Mouse (Mus musculus): ENCODE results near the gene Slc22a1. TPM values are rescaled to one million over a fixed set of nuclear protein-coding genes. Genes with fewer than 3 reads are reported as not detected.
"Not testable (repeated sequence)": the region's sequence is repeated elsewhere in the genome, so short reads cannot be mapped to it uniquely, and the experiment has no call there.

Slc22a1 gene
- total RNA-seq, 2 experiments from 2014 or later: not detected

DNA sequence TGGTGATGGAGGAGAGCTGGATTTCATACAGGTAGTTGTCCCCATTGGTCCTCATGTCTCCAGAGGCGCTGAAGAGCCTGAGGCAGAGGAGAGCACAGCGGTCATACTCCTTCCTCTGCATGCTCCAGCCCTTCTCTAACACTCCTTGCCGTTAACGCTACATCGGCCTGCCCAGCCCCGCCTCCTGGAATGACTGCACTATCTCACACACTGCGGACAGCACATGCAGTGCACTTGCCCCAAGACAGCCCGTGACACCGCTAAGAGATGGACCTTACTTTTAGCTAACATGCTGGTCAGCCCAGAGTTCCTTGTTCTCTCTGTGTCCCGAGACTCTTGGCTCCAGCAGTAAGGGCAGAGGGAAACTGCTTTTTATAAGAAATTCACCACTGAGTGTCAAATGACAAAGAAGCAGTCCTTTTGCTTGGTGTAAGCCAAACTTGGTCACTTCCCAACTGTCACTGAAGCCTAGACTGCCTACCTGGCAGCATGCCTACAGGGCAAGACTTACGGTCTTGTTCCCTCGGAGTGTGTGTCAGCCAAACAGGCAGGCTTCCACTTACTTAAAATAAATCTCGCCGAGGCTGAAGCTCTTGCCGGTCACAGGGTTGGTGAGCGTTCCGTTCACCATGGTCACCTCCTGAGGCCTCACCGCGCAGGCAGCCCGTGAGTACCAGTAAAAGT lies 12.9 kb upstream of the Slc22a1 start:
- DNase-seq (ENCODE audit: low spot score in 2 of 2): peak in 1 of 2 experiments; percentile 31

DNA sequence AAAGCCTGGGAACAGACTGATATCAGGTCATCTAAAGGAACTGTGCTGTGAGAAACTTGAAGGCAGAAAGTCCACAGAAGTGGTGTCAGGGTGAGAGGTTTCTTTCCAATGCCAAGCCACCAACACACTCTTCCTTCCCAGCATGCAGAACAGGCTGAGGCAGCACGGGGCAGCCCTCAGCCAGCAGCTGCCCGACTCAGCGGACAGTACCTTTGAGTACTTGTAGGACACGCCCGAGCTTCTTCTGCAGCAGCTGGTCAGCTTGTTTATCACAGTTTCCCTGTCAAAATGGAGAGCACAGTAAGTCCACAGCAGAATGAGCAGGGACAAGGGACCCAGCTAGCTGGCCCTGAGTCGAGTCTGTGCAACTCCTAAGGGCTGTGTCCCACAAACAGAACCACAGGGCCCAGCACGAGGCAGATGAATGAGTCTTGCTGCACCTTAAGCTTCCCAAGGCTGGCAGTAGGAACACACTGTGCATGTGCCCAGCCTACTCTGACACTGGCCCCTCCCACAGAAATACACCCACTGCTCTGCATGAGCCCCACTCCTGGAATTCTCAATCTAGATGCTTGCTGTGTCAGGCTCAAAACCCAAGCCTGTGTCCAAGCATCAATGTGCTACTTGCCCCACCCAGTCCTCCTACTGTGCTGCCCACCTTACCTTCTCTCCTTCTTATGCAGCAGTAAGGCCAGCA lies 9.4 kb upstream of the Slc22a1 start:
- no peak for DNase-seq (ENCODE audit: low spot score in 2 of 2)

DNA sequence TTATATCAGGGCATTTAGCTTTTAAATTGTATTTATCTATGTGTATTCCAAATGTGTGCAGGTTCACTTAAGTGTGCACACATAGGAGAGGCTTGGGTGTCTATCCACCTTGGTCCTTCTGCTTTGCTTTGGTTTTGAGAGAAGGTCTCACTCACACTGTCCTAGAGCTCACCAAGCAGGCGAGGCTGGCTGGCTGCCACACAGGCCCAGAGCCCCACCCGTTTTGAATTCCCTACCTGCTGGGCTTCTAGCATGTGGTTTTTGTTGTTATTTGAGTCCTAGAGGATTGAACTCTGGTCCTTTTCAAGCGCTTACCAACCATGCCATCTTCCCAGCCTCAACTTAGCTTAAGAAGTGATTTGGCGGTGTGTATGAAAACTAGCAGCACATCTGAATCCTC lies 8.8 kb upstream of the Slc22a1 start:
- no peak for DNase-seq (ENCODE audit: low spot score in 2 of 2)

DNA sequence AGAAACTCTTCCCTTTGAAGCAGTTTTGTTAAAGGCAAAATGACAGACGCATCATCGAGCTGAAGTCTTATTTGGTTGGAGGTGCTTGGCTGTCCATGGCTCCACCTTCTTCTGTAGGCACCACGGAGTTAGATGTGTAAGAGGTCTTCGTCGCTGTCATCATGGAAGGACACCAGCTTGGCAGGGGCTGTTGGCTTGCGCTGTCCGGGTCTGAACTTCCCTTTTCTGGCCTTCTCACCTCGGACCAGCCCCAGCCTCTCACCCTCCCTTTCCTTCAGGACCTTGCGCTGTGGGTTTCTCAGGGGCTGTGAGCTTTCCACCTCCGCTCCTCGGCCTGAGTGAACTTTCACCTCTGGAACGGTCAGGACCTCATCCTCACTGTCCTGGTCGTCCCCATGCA lies 8.0 kb upstream of the Slc22a1 start:
- DNase-seq (ENCODE audit: low spot score in 2 of 2): no peak

DNA sequence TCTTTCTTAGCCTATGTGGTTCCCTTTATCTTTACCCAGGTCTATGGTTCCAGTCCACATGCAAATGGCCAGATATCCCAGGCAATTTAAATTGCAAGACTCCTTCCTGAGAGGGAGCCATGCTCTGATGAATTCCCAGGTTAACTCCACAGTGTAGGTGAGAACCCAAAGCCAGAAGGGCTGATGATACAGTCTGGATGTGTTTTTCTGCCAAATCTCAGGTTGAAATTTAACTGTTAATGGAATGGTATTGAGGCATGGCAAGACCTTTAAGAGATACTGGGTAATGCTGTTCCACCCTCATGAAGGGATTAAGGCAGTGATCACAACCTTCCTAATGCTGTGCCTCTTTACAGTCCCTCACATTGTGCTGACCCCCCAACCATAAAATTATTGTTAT lies 2.6 kb upstream of the Slc22a1 start:
- no peak for DNase-seq (ENCODE audit: low spot score in 2 of 2)

DNA sequence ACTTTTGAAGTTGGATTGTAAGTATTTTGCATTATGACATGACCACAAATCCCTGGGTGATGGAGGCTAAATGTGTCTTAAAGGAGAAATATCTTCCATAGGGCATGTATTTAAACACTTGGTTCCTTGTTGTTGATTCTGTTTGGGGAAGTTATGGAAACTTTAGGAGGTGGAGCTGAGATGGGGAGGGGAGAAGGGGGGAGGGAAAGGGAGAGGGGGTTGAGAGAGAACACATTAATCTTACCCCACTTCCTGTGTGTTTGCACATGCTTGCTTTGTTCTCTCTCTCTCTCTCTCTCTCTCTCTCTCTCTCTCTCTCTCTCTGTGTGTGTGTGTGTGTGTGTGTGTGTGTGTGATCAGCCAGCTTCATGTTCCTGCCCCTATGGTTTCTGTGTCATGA lies 1.5 kb upstream of the Slc22a1 start:
- DNase-seq (ENCODE audit: low spot score in 2 of 2): no peak

DNA sequence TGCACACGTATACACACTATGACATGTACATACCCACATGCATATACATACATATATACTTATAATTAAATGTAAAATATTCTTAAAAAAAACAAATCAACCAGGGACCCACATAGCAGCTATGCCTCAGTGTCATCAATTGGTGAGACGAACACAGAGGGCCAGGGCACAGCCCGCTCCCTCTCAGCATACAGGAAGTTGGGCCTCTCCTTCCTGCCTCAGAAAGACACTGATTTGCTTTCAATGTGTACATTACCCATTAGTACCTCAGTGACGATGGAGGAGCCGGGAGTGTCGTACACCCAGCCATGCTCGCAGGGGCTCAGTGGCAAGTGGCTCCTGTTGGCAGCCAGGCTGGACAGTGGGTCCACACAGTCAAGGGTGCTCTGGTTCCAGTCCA lies 649 bp downstream of the Slc22a1 start:
- not testable (repeated sequence) for DNase-seq (ENCODE audit: low spot score in 2 of 2)

DNA sequence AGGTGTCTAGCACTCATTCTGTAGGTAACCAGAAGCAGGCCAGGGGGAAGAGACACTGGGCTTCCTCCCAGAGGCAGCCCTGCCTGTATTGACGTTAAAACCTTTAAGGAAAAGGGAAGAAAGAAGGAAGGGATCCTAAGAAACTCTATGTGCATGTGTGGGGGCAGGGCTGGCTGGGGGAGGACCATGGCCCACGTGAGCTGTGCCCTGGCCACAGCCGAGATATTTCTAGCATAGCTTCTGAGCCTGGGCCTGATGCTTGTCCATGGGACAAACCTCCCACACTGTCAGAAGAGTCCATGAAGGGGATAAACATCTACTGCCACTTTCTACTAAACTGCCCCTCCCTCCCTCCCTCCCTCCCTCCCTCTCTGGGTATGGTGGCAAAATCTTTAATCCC lies 1.8 kb downstream of the Slc22a1 start:
- no peak for DNase-seq (ENCODE audit: low spot score in 2 of 2)

DNA sequence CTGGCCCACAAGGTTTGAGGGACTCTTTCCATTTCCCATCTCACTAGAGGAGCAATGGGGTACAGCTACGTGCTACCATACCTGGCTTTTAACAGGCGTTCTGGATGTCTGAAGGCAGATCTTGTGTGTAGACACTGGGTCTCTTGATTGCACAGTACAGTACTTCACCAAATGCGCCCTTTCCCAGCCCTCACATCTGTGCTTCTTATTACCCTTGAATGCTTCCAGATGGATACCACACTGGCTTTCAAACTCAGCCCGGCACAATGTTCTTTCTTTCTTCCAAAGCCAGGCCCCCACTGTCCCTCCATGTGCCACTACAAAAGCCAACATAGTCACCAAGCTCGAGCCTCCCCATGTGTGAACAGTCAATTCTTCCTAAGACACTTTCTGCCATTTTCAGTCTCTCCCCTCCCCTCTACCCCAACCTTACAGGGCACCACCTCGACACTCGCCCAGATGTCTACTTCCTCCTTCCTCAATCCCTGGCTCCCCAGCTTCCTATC lies 3.3 kb downstream of the Slc22a1 start:
- DNase-seq (ENCODE audit: low spot score in 2 of 2): no peak

DNA sequence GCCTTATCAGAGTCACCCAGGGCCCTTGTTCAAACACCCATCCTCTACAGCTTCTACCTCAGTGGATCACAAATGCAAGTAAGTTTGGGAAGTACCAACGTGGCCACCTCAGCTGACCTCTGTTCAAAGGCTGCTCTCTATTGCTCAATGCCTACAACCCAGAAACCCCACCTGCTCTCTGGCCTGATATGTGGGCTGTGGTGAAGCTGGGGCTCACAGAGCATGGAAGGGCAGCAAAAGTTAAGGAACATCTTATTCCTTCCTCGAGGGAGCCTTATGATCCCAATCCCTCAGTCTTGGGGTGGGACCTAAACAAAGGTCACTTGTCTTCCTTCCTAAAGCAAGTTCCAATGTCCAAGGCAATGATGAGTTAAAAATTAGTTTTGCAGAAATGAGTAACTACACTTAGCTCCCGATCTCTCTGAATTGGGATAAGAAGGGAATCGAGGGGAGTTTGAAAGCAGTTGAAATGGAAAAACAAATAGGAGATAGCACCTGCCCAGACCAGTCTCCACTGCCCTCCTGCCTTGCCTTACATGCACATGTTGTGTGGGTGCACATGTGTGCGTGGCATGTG lies 4.5 kb downstream of the Slc22a1 start:
- DNase-seq (ENCODE audit: low spot score in 2 of 2): no peak

DNA sequence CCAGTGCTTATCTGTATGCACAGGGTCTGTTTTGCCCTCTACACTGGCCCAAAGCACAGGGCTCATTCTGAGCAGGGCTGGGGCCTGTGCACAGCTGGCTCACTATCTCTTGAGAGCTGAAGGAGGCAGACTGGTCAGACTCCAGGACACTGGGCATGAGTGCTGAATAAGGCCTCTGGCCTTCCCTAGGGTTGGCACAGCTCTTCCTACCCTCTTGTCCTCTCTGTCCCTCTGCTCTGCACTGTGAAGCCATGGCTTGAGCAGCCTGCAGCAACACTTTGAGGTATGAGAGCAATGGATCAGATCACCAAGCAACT lies 6.3 kb downstream of the Slc22a1 start:
- no peak for DNase-seq (ENCODE audit: low spot score in 2 of 2)

DNA sequence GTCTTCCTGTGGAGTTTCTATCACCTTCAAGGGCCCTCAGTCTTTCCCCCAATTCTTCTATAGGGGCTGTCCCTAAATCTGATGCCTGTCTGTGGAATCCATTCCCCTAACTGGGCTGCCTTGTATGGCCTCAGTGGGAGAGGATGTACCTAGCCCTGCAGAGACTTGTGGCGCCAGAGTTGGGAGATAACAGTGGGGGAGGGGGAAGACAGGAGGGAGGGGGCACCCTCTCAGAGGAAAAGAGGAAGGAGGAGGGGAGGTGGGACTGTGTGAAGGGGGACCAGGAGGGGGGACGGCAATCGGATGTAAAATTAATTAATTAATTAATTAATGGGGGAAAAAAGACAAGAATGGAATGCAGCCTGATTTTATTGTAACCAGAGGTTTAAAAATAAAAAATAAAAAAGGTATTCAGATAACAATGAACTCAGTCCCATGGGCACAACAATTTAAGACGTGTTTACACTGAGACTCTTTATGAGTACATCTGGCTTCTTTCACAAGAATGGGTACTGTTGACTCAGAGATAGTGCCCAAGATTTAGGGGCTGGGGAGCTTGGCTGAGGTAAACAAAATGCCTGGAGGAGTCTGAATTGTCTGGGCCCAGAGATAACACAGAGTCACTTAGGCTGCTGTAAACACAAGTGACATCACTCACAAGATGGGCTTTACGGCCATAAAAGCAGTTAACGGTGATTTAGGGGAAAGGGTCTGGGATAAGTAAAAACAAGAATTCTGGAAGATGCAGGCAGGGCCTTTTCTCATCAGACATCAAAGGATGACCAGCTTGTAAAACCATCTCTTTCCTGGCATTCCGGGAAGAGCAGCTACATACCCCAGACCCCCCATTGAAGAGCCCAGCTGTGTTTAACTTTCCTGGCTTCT lies 6.9 kb downstream of the Slc22a1 start:
- no peak for DNase-seq (ENCODE audit: low spot score in 2 of 2)

DNA sequence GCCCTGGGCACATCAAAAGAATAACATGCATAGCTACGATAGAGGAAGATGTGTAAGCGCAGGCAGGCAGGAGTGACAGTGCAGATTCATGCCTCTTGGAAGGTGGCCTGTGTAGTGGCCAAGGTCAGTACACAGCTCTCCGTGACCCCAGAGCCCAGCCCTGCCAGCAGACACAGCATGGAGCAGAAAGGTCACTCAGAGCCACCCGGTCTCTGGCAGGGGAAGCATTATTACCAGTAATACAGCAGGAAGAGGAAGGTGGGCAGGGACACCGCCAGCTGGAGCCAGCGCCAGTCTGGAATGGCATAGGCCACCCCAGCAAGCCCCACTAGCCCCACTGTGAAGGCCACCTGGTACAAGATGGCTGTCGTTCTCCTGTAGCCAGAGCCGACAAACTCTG lies 11.5 kb downstream of the Slc22a1 start:
- no peak for DNase-seq (ENCODE audit: low spot score in 2 of 2)

DNA sequence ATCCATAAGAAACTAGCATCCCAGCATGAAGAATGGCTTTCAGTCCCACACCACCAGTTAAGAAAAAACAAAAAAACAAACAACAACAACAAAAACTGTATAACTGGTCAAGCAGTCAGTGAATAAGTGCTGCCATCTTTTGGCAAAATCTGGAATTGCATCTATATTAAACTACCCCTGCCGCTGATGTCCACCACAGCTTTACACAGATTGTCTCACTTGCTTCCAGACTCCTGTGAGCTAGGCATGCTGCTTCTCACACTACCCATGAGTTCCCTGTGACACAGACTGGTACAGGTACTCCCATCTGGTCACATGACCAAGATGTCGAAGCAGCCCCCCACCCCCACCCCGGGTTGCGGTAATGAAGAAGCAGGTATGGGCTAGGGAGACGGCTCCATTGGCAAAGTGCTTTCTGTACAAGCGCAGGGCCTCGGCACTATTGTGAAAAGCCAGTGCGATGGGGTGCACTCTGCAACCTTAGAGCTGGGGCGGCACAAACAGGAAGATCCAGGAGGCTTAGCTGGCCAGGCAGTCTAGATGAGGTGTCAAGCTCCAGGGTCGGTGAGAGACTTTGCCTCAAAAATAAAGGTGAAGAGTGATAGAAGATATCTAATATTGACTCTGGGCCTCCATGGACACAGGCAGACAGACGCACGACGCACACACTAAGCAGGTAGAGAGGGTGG lies 14.9 kb downstream of the Slc22a1 start:
- peak in 1 of 2 experiments; percentile 63 for DNase-seq (ENCODE audit: low spot score in 2 of 2)

DNA sequence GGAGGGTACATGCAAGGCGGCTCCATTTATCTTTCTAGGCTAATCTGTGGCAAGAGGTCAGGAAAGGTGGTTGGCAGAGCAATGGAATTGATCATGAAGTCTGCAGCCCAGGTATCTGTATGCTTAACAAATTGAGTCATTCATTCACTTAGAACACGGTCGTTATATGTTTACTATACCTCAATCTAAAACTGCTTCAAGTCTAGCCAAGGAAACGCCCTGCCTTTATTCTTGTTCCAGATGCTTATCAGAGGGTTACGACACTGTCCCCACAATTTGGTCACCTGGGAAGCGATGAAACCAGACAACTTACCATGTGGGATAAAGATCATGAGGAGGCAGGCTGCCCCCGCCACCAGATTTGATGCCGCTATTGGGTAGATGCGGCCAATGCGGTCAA lies 16.4 kb downstream of the Slc22a1 start:
- DNase-seq (ENCODE audit: low spot score in 2 of 2): no peak

DNA sequence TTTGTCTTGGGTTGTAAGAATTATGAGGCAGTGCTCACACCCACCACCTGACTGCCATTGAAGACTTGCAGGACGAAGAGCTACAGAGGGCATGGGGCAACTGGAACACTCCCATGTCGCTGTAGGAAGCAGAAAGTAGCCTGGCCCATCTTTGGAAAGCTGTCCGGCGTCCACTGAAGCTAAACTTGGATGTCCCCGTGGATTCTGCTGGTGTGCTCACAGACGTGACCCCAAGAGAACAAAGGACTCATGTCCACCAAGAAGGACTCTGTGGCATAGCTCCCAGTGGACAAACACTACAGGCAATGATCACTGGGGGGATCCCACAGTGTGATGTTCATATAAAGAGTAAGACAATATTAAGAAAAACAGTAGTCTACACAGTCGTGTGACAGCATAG lies 16.8 kb downstream of the Slc22a1 start:
- DNase-seq (ENCODE audit: low spot score in 2 of 2): no peak

DNA sequence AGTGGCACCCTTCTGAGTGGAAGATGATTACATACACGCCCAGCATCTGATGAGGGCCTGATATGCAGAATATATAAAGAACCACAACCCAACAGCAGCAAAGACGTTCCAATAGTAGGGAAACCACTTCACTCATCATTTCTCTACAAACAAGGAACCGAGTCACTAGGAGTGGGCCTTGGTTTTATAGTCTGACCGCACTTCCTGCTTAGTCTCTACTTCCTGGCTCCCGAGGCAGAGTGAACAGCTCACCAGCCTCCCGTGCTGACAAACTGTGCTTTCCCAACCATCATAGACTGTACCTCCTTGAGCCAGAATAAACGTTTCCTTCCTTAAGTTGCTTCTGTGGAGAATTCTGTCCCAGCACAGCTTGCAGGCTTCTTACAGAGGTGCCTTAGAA lies 19.8 kb downstream of the Slc22a1 start:
- no peak for DNase-seq (ENCODE audit: low spot score in 2 of 2)

DNA sequence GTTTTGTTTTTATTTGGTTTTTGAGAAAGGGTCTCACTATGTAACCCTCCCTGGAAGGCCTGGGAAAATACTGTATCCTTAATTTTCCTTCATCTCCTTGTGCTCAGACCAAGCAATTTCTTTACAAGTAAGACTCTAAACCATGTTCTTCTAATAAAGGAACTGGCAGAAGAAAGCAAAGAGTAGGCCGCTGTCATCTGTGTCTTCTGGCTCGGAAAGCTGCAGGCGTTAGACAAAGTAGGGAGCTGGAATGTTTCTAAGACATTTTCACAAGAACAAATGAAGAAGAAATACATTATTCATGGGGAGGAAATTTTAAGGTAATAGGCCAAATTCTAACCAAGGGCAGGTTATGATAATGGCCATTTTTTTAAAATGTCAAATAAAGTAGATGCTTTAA lies 21.6 kb downstream of the Slc22a1 start:
- peak; percentile 51 to 57 for DNase-seq (ENCODE audit: low spot score in 2 of 2)

DNA sequence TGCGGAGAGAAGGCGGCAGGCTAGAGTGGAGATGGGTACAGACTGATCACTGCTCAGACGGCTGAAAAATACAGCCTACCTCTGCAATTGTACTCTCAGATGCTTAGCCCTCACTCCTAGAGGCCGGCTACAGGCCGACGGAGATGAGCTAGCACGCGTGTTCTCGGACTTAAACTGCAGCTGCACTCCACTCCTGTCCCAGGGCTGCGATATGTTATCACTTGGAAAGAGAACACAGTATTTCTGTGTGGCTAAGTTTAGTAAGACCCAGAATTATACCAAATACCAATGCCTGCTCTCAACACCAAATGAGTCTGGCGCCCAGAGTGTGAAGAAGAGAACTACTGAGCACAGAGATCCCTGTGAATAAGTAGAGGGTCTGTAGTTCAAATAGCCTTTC lies 23.0 kb downstream of the Slc22a1 start:
- no peak for DNase-seq (ENCODE audit: low spot score in 2 of 2)

DNA sequence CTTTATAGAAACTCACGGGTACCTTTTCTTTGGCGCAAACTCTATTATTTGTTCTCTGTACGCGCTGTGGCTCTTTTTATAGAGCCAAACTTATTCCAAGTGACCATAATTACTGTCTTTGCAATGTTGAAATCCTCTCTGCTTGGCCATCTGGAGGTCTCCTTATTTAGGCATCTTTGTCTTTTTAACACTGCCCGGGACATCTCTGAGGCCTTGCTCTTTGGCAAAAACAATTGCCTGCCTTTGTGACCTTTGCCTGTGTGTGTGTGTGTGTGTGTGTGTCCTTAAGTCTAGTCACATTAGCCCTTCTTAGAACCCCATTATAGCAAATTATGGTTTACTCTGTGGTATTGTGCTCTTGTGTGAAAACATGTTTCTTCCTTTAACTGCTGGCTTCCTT lies 30.2 kb downstream of the Slc22a1 start:
- DNase-seq (ENCODE audit: low spot score in 2 of 2): no peak

DNA sequence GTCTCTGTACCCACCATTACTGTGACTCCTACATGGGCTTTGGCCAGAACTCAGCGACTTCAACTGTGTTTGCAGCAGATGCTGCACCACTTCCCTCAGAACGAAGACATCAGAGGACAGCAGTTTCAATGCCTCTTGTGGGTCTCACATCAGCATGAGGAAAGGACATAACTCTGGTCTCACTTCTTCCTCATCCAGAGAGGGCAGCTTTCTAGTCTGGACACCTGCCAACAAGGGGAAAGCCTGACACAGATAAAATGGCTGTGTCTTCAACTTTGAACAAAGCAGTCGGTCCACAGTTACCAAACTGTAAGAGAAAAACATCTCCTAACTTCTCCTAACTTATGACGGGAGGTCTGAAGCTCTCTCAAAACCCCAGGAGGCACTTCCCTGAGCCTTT lies 34.5 kb downstream of the Slc22a1 start:
- no peak for DNase-seq (ENCODE audit: low spot score in 2 of 2)

Data from layer of hippocampus, adult 18-20 months (tissue).